Mouse (Mus musculus): ENCODE measurements around the gene Snap91.

Gene Snap91

GRCm38 (mm10) chr9:86814340-86814739, 66.1 kb downstream of the Snap91 start:
- no peak for DNase-seq (ENCODE audit: low read depth, low spot score)

- DNase-seq (ENCODE audit: low read depth, low spot score): no peak
These were observed 67.1 kb downstream of the Snap91 start for GRCm38 (mm10) chr9:86813327-86813726.

GRCm38 (mm10) chr9:86810696-86811232, 69.7 kb downstream of the Snap91 start:
- DNase-seq (ENCODE audit: low read depth, low spot score): no peak

- no peak for DNase-seq (ENCODE audit: low read depth, low spot score)
These were observed 70.2 kb downstream of the Snap91 start for GRCm38 (mm10) chr9:86810213-86810612.

- no peak for DNase-seq (ENCODE audit: low read depth, low spot score)
These were observed 79.8 kb downstream of the Snap91 start for GRCm38 (mm10) chr9:86800600-86801163.

- no peak for DNase-seq (ENCODE audit: low read depth, low spot score)
These were observed 81.4 kb downstream of the Snap91 start for GRCm38 (mm10) chr9:86799099-86799498.

GRCm38 (mm10) chr9:86798686-86799085, 81.8 kb downstream of the Snap91 start:
- no peak for DNase-seq (ENCODE audit: low read depth, low spot score)

- no peak for DNase-seq (ENCODE audit: low read depth, low spot score)
These were observed 82.3 kb downstream of the Snap91 start for GRCm38 (mm10) chr9:86798129-86798528.

- DNase-seq (ENCODE audit: low read depth, low spot score): no peak
These were observed 82.9 kb downstream of the Snap91 start for GRCm38 (mm10) chr9:86797553-86797952.

- DNase-seq (ENCODE audit: low read depth, low spot score): no peak
These were observed 85.2 kb downstream of the Snap91 start for GRCm38 (mm10) chr9:86795236-86795635.

- no peak for DNase-seq (ENCODE audit: low read depth, low spot score)
These were observed 88.5 kb downstream of the Snap91 start for GRCm38 (mm10) chr9:86791927-86792326.

GRCm38 (mm10) chr9:86789186-86789585, 91.3 kb downstream of the Snap91 start:
- no peak for DNase-seq (ENCODE audit: low read depth, low spot score)

GRCm38 (mm10) chr9:86782836-86783235, 97.6 kb downstream of the Snap91 start:
- no peak for DNase-seq (ENCODE audit: low read depth, low spot score)

GRCm38 (mm10) chr9:86781426-86781825, 99.0 kb downstream of the Snap91 start:
- no peak for DNase-seq (ENCODE audit: low read depth, low spot score)

GRCm38 (mm10) chr9:86778212-86778611, 102.2 kb downstream of the Snap91 start:
- no peak for DNase-seq (ENCODE audit: low read depth, low spot score)

- DNase-seq (ENCODE audit: low read depth, low spot score): no peak
These were observed 103.1 kb downstream of the Snap91 start for GRCm38 (mm10) chr9:86777309-86777708.

GRCm38 (mm10) chr9:86775374-86775773, 105.1 kb downstream of the Snap91 start:
- DNase-seq (ENCODE audit: low read depth, low spot score): no peak

GRCm38 (mm10) chr9:86773996-86774395, 106.5 kb downstream of the Snap91 start:
- DNase-seq (ENCODE audit: low read depth, low spot score): no peak

- no peak for DNase-seq (ENCODE audit: low read depth, low spot score)
These were observed 107.6 kb downstream of the Snap91 start for GRCm38 (mm10) chr9:86772897-86773296.

GRCm38 (mm10) chr9:86766991-86767390, 113.5 kb downstream of the Snap91 start:
- no peak for DNase-seq (ENCODE audit: low read depth, low spot score)

GRCm38 (mm10) chr9:86764002-86764401, 116.5 kb downstream of the Snap91 start:
- no peak for DNase-seq (ENCODE audit: low read depth, low spot score)

GRCm38 (mm10) chr9:86762477-86763376, 117.7 kb downstream of the Snap91 start:
- DNase-seq (ENCODE audit: low read depth, low spot score): no peak
